Mouse (Mus musculus): ENCODE results near the gene Tmem82.

The Tmem82 gene

GRCm38 (mm10) chr4:141641353-141641771 lies 22.9 kb upstream of the Tmem82 start:
- no peak for DNase-seq (ENCODE audit: low spot score in 2 of 2)

- DNase-seq (ENCODE audit: low spot score in 2 of 2) = no peak
Measured at GRCm38 (mm10) chr4:141639474-141639873, 21.0 kb upstream of the Tmem82 start.

GRCm38 (mm10) chr4:141636693-141637092 lies 18.3 kb upstream of the Tmem82 start:
- no peak for DNase-seq (ENCODE audit: low spot score in 2 of 2)

- no peak for DNase-seq (ENCODE audit: low spot score in 2 of 2)
Measured at GRCm38 (mm10) chr4:141635991-141636390, 17.6 kb upstream of the Tmem82 start.

- DNase-seq (ENCODE audit: low spot score in 2 of 2) = no peak
Measured at GRCm38 (mm10) chr4:141632111-141632873, 13.9 kb upstream of the Tmem82 start.

GRCm38 (mm10) chr4:141631250-141631649 lies 12.8 kb upstream of the Tmem82 start:
- no peak for DNase-seq (ENCODE audit: low spot score in 2 of 2)

GRCm38 (mm10) chr4:141630021-141630420 lies 11.6 kb upstream of the Tmem82 start:
- no peak for DNase-seq (ENCODE audit: low spot score in 2 of 2)

- no peak for DNase-seq (ENCODE audit: low spot score in 2 of 2)
Measured at GRCm38 (mm10) chr4:141628661-141629060, 10.2 kb upstream of the Tmem82 start.

- no peak for DNase-seq (ENCODE audit: low spot score in 2 of 2)
Measured at GRCm38 (mm10) chr4:141627502-141627901, 9.1 kb upstream of the Tmem82 start.

GRCm38 (mm10) chr4:141625774-141626550 lies 7.5 kb upstream of the Tmem82 start:
- DNase-seq (ENCODE audit: low spot score in 2 of 2) = no peak

GRCm38 (mm10) chr4:141624983-141625773 lies 6.7 kb upstream of the Tmem82 start:
- no peak for DNase-seq (ENCODE audit: low spot score in 2 of 2)

- DNase-seq (ENCODE audit: low spot score in 2 of 2) = no peak
Measured at GRCm38 (mm10) chr4:141624134-141624533, 5.7 kb upstream of the Tmem82 start.

GRCm38 (mm10) chr4:141623666-141624065 lies 5.2 kb upstream of the Tmem82 start, which contains the start of gene Slc25a34:
Slc25a34 (minus strand) TSS chr4:141623821.
- DNase-seq (ENCODE audit: low spot score in 2 of 2) = no peak

GRCm38 (mm10) chr4:141623037-141623436 lies 4.6 kb upstream of the Tmem82 start:
- no peak for DNase-seq (ENCODE audit: low spot score in 2 of 2)

- no peak for DNase-seq (ENCODE audit: low spot score in 2 of 2)
Measured at GRCm38 (mm10) chr4:141622580-141622979, 4.1 kb upstream of the Tmem82 start.

GRCm38 (mm10) chr4:141622091-141622490 lies 3.7 kb upstream of the Tmem82 start:
- DNase-seq (ENCODE audit: low spot score in 2 of 2) = no peak

GRCm38 (mm10) chr4:141621297-141621696 lies 2.9 kb upstream of the Tmem82 start:
- no peak for DNase-seq (ENCODE audit: low spot score in 2 of 2)

- DNase-seq (ENCODE audit: low spot score in 2 of 2) = no peak
Measured at GRCm38 (mm10) chr4:141619299-141619883, 958 bp upstream of the Tmem82 start.

GRCm38 (mm10) chr4:141617863-141618564 lies 419 bp downstream of the Tmem82 start:
- DNase-seq (ENCODE audit: low spot score in 2 of 2) = no peak

- DNase-seq (ENCODE audit: low spot score in 2 of 2) = peak in 1 of 2 experiments; percentile 33
Measured at GRCm38 (mm10) chr4:141617299-141617698, 1.1 kb downstream of the Tmem82 start.

- no peak for DNase-seq (ENCODE audit: low spot score in 2 of 2)
Measured at GRCm38 (mm10) chr4:141616811-141617210, 1.6 kb downstream of the Tmem82 start.

Measured in right cerebral cortex, postnatal 36 days (tissue).